Mouse (Mus musculus) heart, adult 8-10 months (tissue): ENCODE results near the gene Josd1. TPM values are rescaled to one million over a fixed set of nuclear protein-coding genes. Genes with fewer than 3 reads are reported as not detected.

Experiments
- DNase-seq: peaks from one replicate; pipeline ENCODE4 v3.0.0; 2022; ENCODE audit warnings: low spot score
- total RNA-seq, 4 experiments: library from RNA; stranded (reverse); gene quantifications; 2 replicates each; pipeline ENCODE4 v1.2.4; 2022

The Josd1 gene
- 10 to 100 TPM; 19.7 to 28.9 (median 23.3) TPM for total RNA-seq

DNA sequence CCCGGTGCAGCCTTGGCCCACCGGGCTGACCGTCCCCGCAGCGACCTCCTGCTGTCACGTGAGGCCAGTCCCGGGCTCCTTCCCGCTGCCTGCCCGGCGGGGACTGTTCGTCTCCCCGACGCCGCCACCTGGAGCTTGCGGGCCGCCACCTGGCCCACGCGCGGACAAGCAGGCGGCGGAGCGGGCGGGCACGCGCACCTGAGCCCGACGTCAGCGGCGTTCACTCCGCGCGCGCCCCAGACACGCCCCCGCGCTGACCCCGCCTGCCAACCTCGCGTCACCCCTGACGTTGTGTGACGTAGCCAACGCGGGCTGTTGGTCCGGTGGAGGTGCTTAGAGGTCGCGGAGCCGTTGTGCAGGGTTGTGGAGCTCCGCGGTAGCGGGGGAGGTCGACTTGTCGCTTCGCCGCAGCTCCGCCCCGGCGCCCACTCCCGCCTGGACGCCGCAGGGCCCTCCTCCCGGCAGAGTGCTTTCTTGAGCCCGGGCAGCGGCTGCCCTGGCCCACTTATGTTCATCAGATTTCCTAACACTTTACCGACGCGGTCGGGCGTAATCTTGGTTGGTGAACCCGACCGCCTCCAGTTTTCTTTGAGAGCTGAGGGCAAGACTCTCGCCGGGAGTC lies at the start of gene Josd1:
Josd1 (minus strand) TSS at position 274 of the 622 bp plus-strand sequence.
- DNase-seq, result peak; percentile 97

DNA sequence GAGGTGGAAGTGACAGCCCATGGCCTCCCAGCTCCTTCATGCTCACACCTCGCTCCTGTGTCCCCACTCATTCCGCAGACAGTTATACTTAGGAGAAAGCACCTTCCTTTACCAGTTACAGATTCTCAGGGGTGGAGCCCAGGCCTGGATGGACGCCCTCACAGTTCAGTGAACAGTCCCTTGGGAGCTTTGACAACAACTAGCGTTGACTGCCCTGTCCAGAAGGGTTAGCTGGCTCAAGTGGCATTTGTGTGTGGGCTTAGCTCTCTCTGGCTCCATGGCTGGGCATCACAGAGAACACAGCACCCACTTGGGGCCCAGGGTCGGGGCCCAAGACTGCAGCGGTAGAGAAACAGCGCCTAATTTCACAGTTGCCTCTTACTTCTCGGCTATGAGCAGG lies 46.6 kb upstream of the Josd1 start:
- no peak for DNase-seq

DNA sequence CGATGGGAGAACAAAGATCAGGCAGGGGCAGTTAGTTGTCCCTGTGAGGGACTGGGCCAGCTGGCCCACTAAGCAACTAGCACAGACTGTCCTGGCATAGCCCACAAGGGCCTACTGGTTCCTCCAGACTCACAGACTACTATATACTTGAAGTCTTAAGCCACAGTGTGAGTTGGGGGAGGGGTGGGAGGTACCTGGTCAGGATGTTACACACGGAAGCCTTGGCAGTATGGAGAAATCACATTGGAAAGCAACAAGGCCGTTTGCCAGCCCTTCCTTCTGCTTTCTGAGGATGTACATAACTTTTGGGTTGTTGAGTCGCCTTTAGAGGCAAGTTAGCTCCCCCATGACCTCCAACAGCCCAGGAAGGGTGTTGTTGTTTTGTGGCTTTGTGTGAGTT lies 45.9 kb upstream of the Josd1 start:
- DNase-seq, result no peak

DNA sequence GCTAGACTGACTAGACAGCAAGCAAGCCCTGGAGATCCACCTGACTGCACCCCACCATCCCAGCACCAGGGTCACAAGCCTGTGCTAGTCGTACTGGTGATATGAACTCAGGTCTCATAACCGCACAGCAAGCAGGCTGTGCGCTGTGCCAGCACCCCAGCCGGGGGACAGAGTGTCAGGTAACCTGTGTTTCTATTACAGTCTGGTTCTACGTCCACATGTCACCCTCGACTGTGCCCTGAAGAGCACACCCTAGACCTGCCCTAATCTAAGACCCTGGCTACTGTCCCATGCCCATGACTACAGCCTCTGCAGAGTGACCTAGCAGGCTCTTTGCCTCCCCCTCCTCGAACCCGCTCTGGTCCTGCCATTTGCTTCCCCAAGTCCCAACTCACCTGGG lies 45.5 kb upstream of the Josd1 start:
- no peak for DNase-seq

DNA sequence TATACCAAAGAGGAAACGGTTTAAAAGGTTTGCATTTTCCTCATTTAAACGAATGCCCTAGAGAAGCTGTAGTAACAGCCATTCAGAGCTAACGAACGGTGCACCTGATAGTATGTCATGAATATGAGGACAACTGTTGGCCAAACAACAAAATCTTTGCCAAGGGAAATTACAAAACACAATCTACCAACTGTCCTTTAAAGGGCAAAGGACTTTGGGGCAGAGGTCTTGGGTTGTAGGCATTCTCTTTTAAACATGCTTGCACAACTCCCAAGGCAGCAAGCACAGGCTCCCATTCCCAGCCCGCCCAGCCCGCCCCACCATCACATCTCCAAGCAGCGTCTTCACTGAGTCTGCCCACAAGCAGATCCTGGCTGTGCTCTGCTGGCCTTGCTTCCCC lies 43.8 kb upstream of the Josd1 start:
- no peak for DNase-seq

DNA sequence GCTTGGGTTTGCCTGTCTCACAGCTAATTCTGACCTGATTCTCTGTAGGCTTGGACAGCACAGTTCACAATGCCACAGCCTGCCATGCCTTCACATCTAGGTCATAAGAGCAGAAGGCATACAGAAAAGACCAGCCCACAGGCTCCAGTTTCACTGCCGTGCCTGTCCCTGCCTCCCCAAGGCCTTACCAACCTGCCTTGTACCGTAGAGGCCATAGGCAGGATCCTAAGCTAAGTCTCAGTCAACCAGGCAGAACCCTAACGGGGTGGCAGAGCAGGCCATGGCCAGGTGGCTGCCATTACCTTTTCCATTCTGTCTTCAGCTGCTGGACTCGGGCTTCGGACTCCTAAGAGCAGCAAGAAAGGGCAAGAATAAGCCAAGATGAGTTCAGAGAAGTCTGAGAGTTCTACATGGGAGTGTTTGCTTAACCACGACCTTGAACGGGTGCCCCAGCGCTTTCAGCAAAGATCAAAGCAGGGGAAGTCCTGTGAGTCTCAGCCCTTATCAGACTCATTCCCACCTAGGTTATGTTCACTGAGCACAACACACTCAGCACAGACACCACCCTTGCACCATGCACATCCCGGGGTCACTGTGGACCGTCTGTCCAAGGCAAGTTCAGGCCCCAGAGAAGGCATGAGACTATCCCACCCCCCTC lies 41.1 kb upstream of the Josd1 start:
- DNase-seq, result no peak

DNA sequence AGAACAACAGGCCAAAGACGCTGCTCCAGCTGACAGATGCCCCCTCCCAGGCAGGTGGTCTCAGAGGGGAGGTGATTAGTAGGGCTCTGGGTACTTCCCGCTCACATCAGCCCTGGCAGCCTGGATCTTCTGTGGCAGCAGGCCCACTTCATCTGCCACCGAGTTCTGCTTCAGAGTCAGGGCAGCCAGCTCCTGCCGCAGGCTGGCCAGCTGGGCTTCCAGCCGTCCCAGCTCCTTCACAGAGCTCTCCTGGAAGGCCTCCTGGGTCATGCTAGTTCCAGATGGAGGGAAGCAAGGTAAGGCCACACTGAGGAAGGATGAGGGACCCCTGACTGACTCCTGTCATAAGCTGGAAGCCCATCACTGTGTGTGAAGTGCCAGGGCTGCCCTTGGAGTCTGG lies 40.6 kb upstream of the Josd1 start:
- DNase-seq, result no peak

DNA sequence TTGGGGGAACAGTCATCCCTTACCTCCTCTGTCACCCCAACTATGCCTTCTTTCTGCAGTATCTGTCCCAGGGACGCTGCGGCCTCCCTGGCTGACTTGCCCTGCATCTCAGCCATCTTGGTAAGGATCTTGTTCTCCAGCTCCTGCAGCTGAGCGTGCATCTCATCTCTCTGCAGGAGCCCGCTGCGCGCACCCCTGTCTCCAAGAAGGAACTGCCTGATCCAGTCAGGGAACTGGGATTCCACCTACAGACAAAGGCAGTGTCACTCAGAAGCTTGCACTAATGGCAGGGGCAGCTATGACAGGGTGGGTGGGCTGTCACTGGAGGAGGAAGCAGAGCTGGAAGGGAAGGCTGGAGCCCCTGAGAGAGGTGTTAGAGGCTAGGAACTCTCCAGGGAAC lies 40.1 kb upstream of the Josd1 start:
- DNase-seq, result no peak

DNA sequence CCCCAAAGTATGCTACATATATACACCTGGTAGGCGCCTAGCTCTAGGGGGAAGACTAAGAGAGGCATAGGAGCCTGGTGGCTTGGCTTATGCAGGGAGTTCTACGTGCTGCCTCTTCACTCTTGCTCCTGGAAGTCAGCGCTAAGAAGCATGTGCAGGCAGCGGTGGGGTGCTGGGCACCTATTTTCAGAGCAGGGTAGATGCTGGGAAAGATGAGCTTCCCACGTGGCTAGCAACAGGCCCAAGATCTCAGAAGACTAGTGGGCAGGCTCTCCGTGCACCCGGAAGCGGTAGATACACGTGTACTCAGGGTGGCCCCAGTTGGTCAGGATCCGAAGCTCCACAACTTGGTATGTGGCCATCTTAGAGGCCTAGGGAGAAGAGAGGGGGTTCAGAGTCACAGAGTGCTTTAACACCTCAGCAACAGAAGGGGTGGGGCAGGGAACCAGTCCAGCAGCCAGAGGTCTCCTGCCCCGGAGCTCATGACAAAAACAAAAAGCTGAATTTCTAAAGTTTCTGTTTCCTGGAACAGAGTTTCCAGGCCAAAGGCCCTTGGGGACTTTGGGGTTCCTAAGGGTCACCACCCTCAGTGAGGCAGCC lies 37.6 kb upstream of the Josd1 start:
- DNase-seq, result no peak

DNA sequence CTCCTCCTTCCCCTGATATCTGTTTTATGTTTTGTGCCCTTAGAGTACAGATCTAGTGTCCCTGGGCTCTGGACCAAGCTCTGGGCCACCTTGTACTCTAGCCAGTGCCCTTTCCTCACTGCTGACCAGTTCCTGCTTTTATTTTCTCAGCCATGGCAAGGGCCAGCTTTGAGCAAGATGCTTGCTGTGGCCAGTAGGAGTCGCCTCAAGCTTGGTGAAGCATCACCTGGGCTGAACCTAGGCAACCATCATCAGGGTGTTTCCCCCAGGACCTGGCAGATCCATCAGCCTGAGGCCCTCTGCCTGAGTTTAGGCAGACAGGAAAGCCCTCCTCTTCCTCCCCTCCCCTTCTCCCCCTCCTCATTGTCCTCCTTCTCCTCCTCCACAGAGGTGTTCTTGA lies 35.7 kb upstream of the Josd1 start:
- DNase-seq, result no peak

DNA sequence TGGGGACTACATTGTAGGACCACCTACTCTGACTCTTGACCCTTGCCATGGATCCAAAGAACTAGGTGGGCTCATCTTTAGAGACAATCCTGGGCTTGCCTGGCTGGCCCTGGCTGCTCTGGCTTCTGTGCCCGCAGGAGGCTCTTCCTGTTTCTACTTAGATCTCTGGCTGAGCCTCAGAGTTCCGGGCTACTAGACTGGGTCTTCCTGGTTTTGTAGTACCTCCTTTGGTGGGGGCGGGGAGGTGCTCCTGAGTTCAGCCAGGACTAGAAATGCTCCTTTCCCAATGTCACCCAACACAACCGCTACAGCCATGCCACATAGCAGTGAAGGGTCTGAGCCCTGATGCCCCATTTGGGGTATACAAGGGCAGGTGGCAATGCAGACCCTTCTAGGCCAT lies 33.1 kb upstream of the Josd1 start:
- DNase-seq, result no peak

DNA sequence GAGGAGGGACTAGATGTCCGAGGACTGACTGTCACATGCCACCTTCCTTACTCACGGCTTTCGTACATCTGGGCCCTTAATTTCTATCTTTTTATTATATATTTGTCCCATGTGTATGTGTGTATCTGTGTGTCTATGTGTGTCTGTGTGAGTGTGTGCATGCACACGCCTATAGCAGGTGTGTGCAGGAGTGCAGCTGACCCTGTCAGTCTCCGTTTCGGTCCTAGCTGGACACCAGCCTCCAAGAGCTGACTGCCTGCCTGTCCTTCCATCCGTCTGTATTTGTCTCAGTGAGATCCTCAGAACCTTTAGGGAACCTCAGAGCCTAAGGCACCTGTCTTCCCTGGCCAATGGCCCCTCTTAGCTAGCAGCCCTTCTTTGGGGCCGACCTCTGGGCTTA lies 32.5 kb upstream of the Josd1 start:
- no peak for DNase-seq

DNA sequence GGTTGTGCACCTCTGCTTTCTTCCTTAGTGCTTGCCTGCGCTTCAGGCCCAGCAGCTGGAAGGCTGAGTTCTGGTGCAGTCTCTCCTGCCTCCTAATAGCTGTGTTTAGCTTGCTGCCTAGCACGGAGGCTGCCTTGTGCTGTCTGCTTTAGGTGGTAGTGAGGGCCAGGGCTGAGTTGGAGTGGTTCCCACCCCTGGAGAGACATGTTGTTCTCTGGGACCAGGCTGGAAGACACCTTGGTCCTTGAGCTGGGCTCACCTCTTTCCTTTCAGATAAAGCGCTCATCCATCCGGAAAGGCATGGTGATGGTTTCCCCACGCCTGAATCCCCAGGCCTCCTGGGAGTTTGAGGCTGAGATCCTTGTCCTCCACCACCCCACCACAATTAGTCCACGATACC lies 29.0 kb upstream of the Josd1 start:
- no peak for DNase-seq

DNA sequence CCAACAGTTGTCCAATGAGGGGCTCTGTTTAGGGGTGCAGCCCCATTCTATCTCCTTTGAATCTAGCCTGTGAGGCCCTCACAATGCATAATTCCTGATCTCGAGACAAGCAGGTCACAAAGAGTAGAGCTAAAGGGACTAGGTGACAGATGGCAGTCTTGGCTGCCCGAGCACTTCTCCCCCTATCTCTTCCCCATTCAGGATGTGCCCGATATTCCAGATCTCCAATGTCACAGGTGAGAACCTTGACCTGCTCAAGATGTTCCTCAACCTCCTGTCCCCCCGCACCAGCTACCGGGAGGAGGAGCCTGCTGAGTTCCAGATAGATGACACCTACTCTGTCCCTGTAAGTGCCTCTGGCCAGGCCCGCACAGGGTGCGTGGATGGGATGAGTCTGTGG lies 27.9 kb upstream of the Josd1 start:
- no peak for DNase-seq

DNA sequence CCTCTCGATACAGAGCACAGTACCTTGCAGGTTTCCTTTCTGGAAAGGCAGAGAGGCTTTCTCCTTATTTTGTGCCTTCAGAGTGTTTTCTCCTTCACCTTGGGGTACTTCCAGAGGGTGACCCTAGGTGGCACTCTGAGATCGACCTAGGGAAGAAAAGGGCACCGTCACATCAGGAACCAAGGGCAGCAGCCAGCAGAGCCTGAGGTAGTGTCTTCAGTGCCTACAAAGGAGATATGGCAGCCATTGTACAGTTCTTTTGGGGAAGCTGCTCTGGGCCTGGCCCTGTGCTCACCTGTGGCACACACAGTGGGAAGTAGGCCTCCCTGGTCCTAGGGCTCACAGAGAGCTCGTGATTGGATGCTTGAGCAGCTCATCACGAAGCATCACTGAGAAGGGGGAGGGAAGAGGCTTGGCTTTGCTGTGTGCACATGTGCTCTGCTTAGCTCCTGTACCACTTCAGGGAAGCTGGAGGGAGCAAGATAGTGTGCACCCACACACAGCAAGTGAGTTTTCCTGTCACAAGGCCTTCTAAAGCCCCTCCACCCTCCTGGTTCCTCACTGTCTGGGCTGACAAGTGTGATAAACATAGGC lies 20.6 kb upstream of the Josd1 start:
- DNase-seq, result no peak

DNA sequence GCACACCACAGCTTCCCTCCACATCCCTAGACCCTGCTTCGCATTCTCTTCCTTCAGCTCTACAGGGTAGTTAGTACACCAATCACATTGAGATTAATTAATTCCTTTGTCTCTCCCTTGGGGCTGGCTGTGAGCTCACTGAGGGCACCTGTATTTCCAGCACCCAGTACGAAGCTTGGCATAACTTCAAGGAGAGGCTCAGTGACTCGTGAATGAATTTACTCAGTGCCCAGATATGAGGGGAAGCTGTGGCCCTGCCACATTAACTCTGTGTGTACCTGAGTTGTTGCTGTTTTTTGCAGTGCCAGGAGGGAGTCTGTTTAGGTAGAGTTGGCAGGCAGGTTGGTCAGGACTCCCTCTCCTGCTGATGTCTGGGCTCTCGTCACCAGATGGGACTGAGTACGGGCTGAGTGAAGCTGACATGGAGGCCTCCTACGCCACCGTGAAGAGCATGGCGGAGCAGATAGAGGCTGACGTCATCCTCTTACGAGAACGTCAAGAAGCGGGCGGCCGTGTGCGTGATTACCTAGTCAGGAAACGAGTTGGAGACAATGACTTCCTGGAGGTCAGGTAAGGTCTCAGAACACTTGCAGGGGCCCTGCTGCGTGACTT lies 19.0 kb upstream of the Josd1 start:
- no peak for DNase-seq

DNA sequence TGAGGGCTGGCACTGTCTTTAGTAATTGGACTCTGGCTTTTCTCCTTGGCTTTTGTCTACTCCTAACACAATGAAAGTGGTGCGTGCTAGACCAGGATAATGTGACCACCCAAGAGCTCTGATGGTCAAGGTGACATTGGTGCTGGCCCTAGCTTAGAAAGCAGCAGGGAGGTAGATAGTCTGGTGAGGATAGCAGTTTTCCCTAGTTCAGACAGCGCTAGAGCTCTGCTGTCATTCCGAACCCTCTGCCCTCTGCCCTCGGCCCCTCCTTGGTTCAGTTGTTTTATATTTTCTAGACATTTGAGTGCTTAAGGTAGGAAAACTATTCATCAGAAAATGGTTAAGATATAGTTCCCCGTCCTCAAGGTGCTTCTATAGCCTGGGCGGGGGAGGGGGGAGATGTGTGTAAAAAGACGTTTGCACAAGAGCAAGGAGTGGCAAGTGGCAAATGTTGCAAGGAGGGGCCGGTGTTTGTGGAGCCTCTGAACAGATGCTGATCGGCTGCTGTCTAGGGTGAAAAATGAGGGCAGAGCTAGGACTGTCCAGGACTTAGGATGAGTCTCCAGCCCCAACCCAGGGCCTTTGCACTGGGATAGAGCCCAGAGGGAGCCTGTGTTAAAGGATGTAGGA lies 10.0 kb upstream of the Josd1 start:
- no peak for DNase-seq

DNA sequence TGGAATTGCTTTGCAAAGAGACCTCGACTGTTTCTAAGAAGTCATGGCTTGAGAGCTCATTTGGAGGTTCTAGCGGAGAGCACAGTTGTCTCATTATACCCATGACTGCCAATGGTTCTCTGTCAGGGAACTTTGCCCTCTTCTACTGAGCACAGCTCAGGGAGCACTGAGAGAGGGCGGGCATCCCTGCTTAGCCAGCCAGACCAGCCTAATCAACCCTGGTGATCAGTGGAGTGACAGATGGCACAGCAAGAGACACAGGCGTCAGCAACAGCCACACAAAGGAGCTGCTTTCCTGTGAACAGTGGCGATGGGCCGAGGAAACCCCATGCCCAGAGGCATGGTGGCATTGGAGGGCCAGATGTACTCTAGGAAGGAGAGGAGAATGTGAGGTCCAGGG lies 9.3 kb upstream of the Josd1 start:
- no peak for DNase-seq

DNA sequence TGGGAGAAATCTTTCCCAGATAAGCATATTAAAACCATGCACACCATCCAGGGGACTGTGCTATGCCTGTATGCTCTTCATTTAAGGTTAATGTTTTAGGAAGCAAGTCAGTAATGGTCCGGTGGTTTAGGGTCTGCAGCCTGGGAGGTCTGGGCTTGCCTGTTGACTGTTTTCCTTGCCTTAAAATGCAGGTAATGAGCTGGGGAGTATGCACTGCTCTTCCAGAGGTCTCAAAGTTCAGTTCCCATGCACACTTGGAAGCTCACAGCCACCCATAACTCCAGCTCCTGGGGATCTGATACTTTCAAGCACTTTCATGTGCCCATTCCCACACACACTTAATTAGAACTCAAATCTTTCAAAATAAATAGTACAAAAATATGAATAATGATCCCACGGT lies 8.8 kb upstream of the Josd1 start:
- DNase-seq, result no peak

DNA sequence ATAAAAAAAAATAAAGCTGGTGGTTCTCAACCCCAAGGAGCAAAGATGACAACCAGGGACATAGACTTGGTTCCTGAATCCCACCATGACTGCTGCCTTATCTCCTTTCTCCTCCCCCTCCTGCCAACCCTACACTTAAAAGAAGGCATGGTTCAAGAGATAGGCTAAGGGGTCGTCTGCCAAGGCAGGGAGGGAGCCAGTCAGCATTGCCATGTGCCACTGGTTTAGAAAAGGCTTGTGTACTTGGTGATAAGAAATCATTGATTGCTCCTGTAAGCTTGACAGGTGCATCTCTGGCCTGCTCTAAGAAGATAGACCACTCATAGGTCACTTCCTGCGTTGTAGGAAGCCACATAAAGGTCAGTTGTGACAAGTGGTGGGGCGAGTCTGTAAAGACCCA lies 7.8 kb upstream of the Josd1 start:
- no peak for DNase-seq

DNA sequence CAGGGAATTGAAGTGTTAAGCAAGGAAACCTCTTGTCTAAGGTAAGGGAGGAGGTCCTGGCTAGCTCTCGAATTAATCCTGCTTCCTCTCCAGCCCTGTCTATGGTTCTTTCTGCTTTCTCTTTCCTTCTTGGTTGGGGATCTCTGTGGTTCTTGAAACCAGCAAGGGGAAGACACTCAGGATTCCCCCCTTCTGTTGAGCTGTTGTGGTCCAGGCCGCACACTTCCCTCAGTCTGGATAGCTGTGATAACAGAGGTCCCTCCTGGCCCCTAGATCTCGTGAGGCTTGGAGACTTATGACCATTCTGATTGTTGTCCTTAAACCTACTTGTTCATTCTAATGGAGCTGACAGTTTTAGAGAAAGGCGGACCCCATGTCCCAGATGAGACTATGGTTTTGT lies 6.8 kb upstream of the Josd1 start:
- DNase-seq, result no peak

DNA sequence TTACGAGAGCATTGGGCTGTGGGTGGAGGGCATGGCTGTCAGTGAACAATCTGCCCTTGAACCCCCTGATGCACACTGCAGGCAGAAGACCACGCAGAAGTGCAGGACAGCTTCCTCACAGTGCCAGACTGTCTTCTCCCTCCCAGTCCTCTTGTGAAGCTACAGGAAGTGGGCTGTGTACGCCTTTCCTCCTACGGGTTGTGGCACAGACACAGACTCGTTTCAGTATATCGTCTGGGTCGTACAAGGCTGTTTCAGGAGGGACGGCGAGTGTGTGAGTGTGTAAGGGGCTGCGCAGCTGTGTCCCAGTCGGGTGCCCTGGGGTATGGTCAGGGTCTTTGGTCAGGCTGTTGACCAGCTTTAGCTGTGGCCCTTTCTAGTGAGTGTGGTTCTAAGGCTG lies 6.0 kb upstream of the Josd1 start:
- no peak for DNase-seq
